ENCODE assay signal across 13 mouse cellular contexts in the genomic region with DNA sequence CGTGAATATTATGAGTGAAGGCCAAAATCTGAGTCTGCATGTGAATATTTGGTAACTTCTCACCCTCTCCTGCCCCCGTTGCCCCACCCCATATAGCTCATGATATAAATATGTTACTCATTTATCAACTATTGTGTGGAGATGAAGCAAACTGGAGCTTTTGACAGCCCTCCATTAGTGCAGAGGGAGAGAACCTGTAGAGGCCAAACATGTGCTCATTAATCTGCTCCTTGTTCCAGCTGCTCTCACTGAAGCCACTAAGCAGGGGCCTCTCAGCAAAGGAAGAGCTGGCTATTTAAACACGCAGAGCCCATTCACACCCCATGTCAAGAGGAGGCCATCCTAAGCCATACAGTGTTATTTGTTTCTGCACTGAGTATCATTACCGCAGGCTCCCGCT.
"Had no signal": no experiment of that assay in that cellular context is flagged by ENCODE, and none has a peak within 500 bp of the region (broad histone marks: within the 10 kb centered on the region; RNA-seq: fewer than 3 reads in every experiment).

No protein-coding gene starts in this region.

- H3K27me3 ChIP-seq: limb, embryonic 15.5 days; liver, embryonic 12.5 days; lung, embryonic 15.5 days; midbrain, embryonic 15.5 days; neural tube, embryonic 13.5 days had no signal

- H3K4me1 ChIP-seq: limb, embryonic 15.5 days; liver, embryonic 12.5 days; lung, embryonic 15.5 days; midbrain, embryonic 15.5 days; neural tube, embryonic 13.5 days had no signal

- H3K4me3 ChIP-seq: limb, embryonic 15.5 days; liver, embryonic 12.5 days; lung, embryonic 15.5 days; midbrain, embryonic 15.5 days; neural tube, embryonic 13.5 days had no signal

- H3K27ac ChIP-seq: kidney, postnatal 0 days; limb, embryonic 15.5 days; liver, embryonic 12.5 days; lung, embryonic 15.5 days; midbrain, embryonic 15.5 days; neural tube, embryonic 13.5 days had no signal

- ATAC-seq: liver, embryonic 12.5 days; midbrain, embryonic 15.5 days had no signal

- H3K36me3 ChIP-seq: limb, embryonic 15.5 days; liver, embryonic 12.5 days; lung, embryonic 15.5 days; midbrain, embryonic 15.5 days; neural tube, embryonic 13.5 days had no signal

- H3K4me2 ChIP-seq: limb, embryonic 15.5 days; liver, embryonic 12.5 days; lung, embryonic 15.5 days; midbrain, embryonic 15.5 days; neural tube, embryonic 13.5 days had no signal

- H3K9me3 ChIP-seq: limb, embryonic 15.5 days; liver, embryonic 12.5 days; lung, embryonic 15.5 days; midbrain, embryonic 15.5 days; neural tube, embryonic 13.5 days had no signal

- H3K9ac ChIP-seq: limb, embryonic 15.5 days; liver, embryonic 12.5 days; lung, embryonic 15.5 days; midbrain, embryonic 15.5 days; neural tube, embryonic 13.5 days had no signal

- DNase-seq: kidney, adult 9 months; kidney, postnatal 36 days; layer of hippocampus, adult 9-11 months; layer of hippocampus, postnatal 36 days; right cerebral cortex, adult 18-20 months; right cerebral cortex, postnatal 25 days; thymus, postnatal 4 days had no signal
